Mouse (Mus musculus): ENCODE measurements around the gene Chchd1. TPM values are rescaled to one million over a fixed set of nuclear protein-coding genes. Genes with fewer than 3 reads are reported as not detected.

Gene Chchd1
- 44.3 and 106 TPM in 2 replicates for polyA plus RNA-seq (2011; ENCODE audit: insufficient read depth, insufficient read length, low replicate concordance, missing spikeins)

GRCm38 (mm10) chr14:20702741-20703381 is at the start of gene Chchd1:
Chchd1 (plus strand) TSS chr14:20703006.
- H3K4me1 ChIP-seq (ENCODE audit: control insufficient read depth, insufficient read depth, low read length) = no peaks in the 10 kb centered on the region; the same call in 1 of the 2 replicates
- peak within 1 kb of the TSS; percentile 82 for H3K27ac ChIP-seq (ENCODE audit: control insufficient read depth, insufficient read depth, low read depth, low read length, poor library complexity)
- WGBS = under 1% methylated on average over 61 of the region's 61 CpGs
- TF ChIP-seq POLR2A (IDR thresholded peaks at IDR 0.05; ENCODE audit: borderline replicate concordance, control insufficient read depth, low read depth, low read length) (peak; percentile 79; the same call in 1 of the 2 replicates), CTCF (IDR thresholded peaks at IDR 0.05; ENCODE audit: control insufficient read depth, insufficient read depth, low read length) (no peak)
- H3K4me3 ChIP-seq (replicated peaks; ENCODE audit: control insufficient read depth, low read depth, low read length) = peak within 1 kb of the TSS; percentile 91

DNA sequence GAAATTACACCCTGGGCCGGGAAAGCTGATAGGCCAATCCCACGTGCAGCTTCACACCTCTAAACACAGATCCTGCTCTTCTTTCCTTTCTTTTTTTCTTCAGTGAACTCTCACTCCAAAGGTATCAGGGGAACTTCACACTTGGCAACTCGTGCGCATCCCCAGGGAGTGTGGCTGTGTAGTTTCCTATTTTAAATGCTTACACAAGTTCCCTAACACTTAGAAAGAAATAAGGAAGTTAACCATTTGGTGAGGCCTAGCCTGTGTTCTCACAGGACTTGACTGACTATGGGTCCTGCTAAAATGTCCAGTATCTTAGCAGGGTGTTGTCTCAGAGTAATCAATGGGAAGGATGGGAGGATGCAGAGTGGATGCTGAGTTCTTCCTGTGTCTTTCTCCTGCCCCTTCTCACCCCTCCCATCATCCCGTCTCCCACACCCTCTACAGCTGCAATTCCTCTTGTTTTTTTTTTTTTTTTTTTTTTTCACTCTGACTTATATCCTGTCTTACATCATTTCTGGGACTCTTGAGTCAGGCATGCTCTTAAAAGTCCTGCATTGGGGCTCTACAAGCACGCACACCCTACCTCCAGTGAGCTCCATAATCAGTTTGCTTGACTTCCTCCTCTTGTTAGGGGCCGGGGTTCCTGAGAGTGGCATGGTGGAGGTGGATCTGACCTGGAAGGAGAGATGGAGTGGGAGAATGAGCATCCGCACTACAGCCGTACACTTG is 48.0 kb upstream of the Chchd1 start:
- peaks cover 3% of the 10 kb centered on the region for H3K4me1 ChIP-seq (ENCODE audit: control insufficient read depth, insufficient read depth, low read length)
- WGBS = 47% methylated on average over 9 of the region's 9 CpGs
- H3K4me3 ChIP-seq (replicated peaks; ENCODE audit: control insufficient read depth, low read depth, low read length) = no peak overlapping the region
- TF ChIP-seq CTCF (IDR thresholded peaks at IDR 0.05; ENCODE audit: control insufficient read depth, insufficient read depth, low read length) (no peak), POLR2A (IDR thresholded peaks at IDR 0.05; ENCODE audit: borderline replicate concordance, control insufficient read depth, low read depth, low read length) (no peak)
- 0 out of 2 replicates have a peak overlapping the region, but pooled peaks have one; percentile 32 for H3K27ac ChIP-seq (ENCODE audit: control insufficient read depth, insufficient read depth, low read depth, low read length, poor library complexity)

DNA sequence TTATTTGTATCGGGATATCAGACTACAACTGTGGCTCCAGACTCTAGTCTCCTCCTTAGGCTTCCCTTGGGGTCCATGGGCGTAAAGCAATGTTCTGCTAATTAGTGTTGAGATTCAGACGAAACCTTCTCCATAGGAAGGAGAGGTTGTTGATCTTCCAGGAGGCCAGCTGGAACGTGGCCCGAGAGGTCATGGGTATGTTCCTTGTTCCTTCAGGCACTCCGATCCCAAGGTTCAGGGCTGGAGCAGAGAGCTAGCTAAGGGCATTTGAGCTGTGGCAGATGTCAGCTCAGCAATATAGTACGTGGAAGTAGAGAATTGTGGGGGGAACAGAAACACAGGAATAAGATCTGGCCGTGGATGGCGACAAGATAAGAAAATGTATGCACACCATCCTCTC is 47.1 kb upstream of the Chchd1 start:
- no peak overlapping the region for H3K27ac ChIP-seq (ENCODE audit: control insufficient read depth, insufficient read depth, low read depth, low read length, poor library complexity)
- peaks cover 3% of the 10 kb centered on the region for H3K4me1 ChIP-seq (ENCODE audit: control insufficient read depth, insufficient read depth, low read length)
- TF ChIP-seq POLR2A (IDR thresholded peaks at IDR 0.05; ENCODE audit: borderline replicate concordance, control insufficient read depth, low read depth, low read length) (no peak), CTCF (IDR thresholded peaks at IDR 0.05; ENCODE audit: control insufficient read depth, insufficient read depth, low read length) (no peak)
- WGBS = 79% methylated on average over 9 of the region's 9 CpGs
- no peak overlapping the region for H3K4me3 ChIP-seq (replicated peaks; ENCODE audit: control insufficient read depth, low read depth, low read length)

DNA sequence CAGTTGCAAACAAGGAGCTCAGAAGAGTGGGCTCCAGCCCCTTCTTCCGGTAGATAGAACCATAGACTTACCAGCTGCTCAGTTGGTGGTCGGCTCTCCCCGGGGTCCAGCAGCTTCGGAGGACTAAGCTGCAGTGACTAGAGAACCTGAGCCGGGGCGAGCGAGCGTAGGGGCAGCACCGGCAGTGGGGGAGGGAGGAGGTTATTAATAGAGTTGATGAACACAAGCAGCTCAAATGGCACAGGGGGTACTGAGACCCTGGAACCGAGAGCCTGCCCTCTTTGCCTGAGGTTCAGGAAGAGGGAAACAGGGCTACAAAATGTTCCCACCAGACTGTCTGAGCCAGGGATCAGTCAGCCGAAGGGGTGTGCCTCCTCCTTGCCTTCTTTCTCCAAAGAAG is 46.4 kb upstream of the Chchd1 start, which contains the start of gene Myoz1:
TSS of gene Myoz1 (minus strand) at position 180 of the 400 bp plus-strand sequence.
- Histone ChIP-seq H3K4me1 (ENCODE audit: control insufficient read depth, insufficient read depth, low read length) (peaks cover 3% of the 10 kb centered on the region), H3K4me3 (replicated peaks; ENCODE audit: control insufficient read depth, low read depth, low read length) (no peak within 1 kb of the TSS), H3K27ac (ENCODE audit: control insufficient read depth, insufficient read depth, low read depth, low read length, poor library complexity) (no peak within 1 kb of the TSS)
- no peak for TF ChIP-seq CTCF (IDR thresholded peaks at IDR 0.05; ENCODE audit: control insufficient read depth, insufficient read depth, low read length)
- no peak for TF ChIP-seq POLR2A (IDR thresholded peaks at IDR 0.05; ENCODE audit: borderline replicate concordance, control insufficient read depth, low read depth, low read length)
- 88% methylated on average over 11 of the region's 11 CpGs for WGBS

- Histone ChIP-seq H3K4me3 (replicated peaks; ENCODE audit: control insufficient read depth, low read depth, low read length) (no peak overlapping the region), H3K27ac (ENCODE audit: control insufficient read depth, insufficient read depth, low read depth, low read length, poor library complexity) (no peak overlapping the region), H3K4me1 (ENCODE audit: control insufficient read depth, insufficient read depth, low read length) (peaks cover 3% of the 10 kb centered on the region)
- TF ChIP-seq POLR2A (IDR thresholded peaks at IDR 0.05; ENCODE audit: borderline replicate concordance, control insufficient read depth, low read depth, low read length) (no peak), CTCF (IDR thresholded peaks at IDR 0.05; ENCODE audit: control insufficient read depth, insufficient read depth, low read length) (no peak)
These were observed 44.5 kb upstream of the Chchd1 start for GRCm38 (mm10) chr14:20658326-20658725.

DNA sequence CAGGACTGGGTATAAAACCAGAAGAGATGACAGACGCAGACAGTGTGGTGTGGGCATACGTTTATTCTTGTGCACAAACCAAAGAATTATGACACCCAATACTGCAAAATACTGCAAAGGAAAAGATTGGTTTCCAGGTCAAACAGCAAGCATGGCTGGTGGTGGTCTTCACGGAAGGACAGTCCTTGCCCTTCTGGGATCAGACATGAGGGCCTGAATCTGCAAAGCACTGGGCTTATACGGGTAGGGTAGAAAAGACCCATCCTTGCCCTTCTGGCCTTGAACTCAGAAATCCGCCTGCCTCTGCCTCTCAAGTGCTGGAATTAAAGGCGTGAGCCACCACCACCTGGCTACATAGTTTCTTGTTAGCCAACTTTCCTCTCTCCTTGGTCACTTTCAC is 43.9 kb upstream of the Chchd1 start:
- TF ChIP-seq CTCF (IDR thresholded peaks at IDR 0.05; ENCODE audit: control insufficient read depth, insufficient read depth, low read length) (no peak), POLR2A (IDR thresholded peaks at IDR 0.05; ENCODE audit: borderline replicate concordance, control insufficient read depth, low read depth, low read length) (no peak)
- WGBS = 81% methylated on average over 6 of the region's 6 CpGs
- Histone ChIP-seq H3K4me3 (replicated peaks; ENCODE audit: control insufficient read depth, low read depth, low read length) (no peak overlapping the region), H3K4me1 (ENCODE audit: control insufficient read depth, insufficient read depth, low read length) (peaks cover 3% of the 10 kb centered on the region), H3K27ac (ENCODE audit: control insufficient read depth, insufficient read depth, low read depth, low read length, poor library complexity) (no peak overlapping the region)

GRCm38 (mm10) chr14:20659687-20660086 is 43.1 kb upstream of the Chchd1 start:
- no peak overlapping the region for H3K4me3 ChIP-seq (replicated peaks; ENCODE audit: control insufficient read depth, low read depth, low read length)
- TF ChIP-seq CTCF (IDR thresholded peaks at IDR 0.05; ENCODE audit: control insufficient read depth, insufficient read depth, low read length) (no peak), POLR2A (IDR thresholded peaks at IDR 0.05; ENCODE audit: borderline replicate concordance, control insufficient read depth, low read depth, low read length) (no peak)
- H3K27ac ChIP-seq (ENCODE audit: control insufficient read depth, insufficient read depth, low read depth, low read length, poor library complexity) = no peak overlapping the region
- WGBS = 92% methylated on average over 7 of the region's 7 CpGs
- H3K4me1 ChIP-seq (ENCODE audit: control insufficient read depth, insufficient read depth, low read length) = peaks cover 1% of the 10 kb centered on the region
